Mouse (Mus musculus) CH12.LX (cell line): Measurements from ENCODE around the gene Ndufv1.

ENCODE experiments used
- CTCF ChIP-seq, 2 experiments: IDR thresholded peaks in 1 of 2; conservative IDR thresholded peaks in 1 of 2; 2 replicates each; pipeline ENCODE4 v1.5.1; 2011 to 2012; ENCODE audit warnings: low read depth in 2 of 2, low read length in 2 of 2, improper control_type of control experiment in 1 of 2, inconsistent platforms in 1 of 2, mild to moderate bottlenecking in 1 of 2, moderate library complexity in 1 of 2
- MAX ChIP-seq: IDR thresholded peaks from 2 replicates; pipeline ENCODE4 v1.6.1; 2011; ENCODE audit warnings: low read length, improper control_type of control experiment
- NELFE ChIP-seq: IDR thresholded peaks from 2 replicates; pipeline ENCODE4 v1.6.1; 2011; ENCODE audit warnings: low read depth, low read length, improper control_type of control experiment
- POLR2AphosphoS2 ChIP-seq: IDR thresholded peaks from 2 replicates; pipeline ENCODE4 v1.6.1; 2011; ENCODE audit warnings: low read depth, low read length, improper control_type of control experiment
- TBP ChIP-seq: conservative IDR thresholded peaks from 2 replicates; pipeline ENCODE4 v1.6.1; 2011; ENCODE audit warnings: low read depth, low read length, improper control_type of control experiment

GRCm38 (mm10) chr19:3967258-3967657 lies 45.3 kb downstream of the Ndufv1 start:
- no peak for TF ChIP-seq NELFE
- no peak for TF ChIP-seq CTCF (conservative IDR thresholded peaks at IDR 0.05 in 1 of 2, IDR thresholded peaks at IDR 0.05 in 1 of 2; ENCODE audit: low read depth in 2 of 2, low read length in 2 of 2)
- TF ChIP-seq POLR2AphosphoS2, result no peak
- no peak for TF ChIP-seq MAX
- TF ChIP-seq TBP, result no peak
